Mouse (Mus musculus) spleen, adult 2 months (tissue): Measurements from ENCODE around the gene Msl1. TPM values are rescaled to one million over a fixed set of nuclear protein-coding genes. Genes with fewer than 3 reads are reported as not detected.

Experiments used
- DNase-seq, 2 experiments: peaks; one replicate each; pipeline versions ENCODE4 v3.0.0 to v3.0.0-alpha.2; 2012 to 2021; ENCODE audit warnings: low spot score in 2 of 2, low read depth in 1 of 2
- H3K27ac ChIP-seq: fragments of 200-500 bp; 2 replicates; pipeline ENCODE4 v1.5.1; 2012; ENCODE audit warnings: low read length, inconsistent platforms; ENCODE audit not compliant: insufficient read depth
- H3K27me3 ChIP-seq: fragments of 200-500 bp; 2 replicates; pipeline ENCODE4 v1.6.1; 2012; ENCODE audit warnings: mild to moderate bottlenecking, moderate library complexity, low read length, inconsistent platforms; ENCODE audit not compliant: control insufficient read depth, insufficient read depth
- H3K36me3 ChIP-seq: fragments of 200-500 bp; 2 replicates; pipeline ENCODE4 v1.6.1; 2012; ENCODE audit warnings: mild to moderate bottlenecking, low read length, inconsistent platforms; ENCODE audit not compliant: control insufficient read depth, insufficient read depth
- H3K4me1 ChIP-seq: fragments of 200-500 bp; 2 replicates; pipeline ENCODE4 v1.6.1; 2011; ENCODE audit warnings: inconsistent platforms; ENCODE audit not compliant: control insufficient read depth, insufficient read depth, insufficient read length
- H3K4me3 ChIP-seq: fragments of 200-500 bp; 2 replicates; pipeline ENCODE4 v1.5.1; 2011; ENCODE audit warnings: mild to moderate bottlenecking, inconsistent platforms; ENCODE audit not compliant: insufficient read depth, insufficient read length; ENCODE audit errors: extremely low read depth
- CTCF ChIP-seq: fragments of 200-500 bp; IDR thresholded peaks from 2 replicates; pipeline ENCODE4 v1.5.1; 2011; ENCODE audit warnings: mild to moderate bottlenecking, inconsistent platforms; ENCODE audit not compliant: insufficient read depth, insufficient read length, insufficient replicate concordance; ENCODE audit errors: extremely low read depth
- POLR2A ChIP-seq: fragments of 200-500 bp; IDR thresholded peaks from 2 replicates; pipeline ENCODE4 v1.6.1; 2011; ENCODE audit warnings: low read depth, low read length, inconsistent platforms
- WGBS: fragments of 180-500 bp; shearing (Covaris S2); methylation state at CpG from one replicate; pipeline ENCODE4 v1.1.7; 2018; 5-methylcytosine and 5-hydroxymethylcytosine counted together
- polyA plus RNA-seq: library from polyadenylated mRNA; depleted of rRNA; stranded (reverse); fragments of >200 nt; gene quantifications from 2 replicates; pipeline ENCODE4 v1.2.3, GENCODE M21; 2012

The Msl1 gene
- polyA plus RNA-seq, 1 experiment = 23.3 TPM

DNA sequence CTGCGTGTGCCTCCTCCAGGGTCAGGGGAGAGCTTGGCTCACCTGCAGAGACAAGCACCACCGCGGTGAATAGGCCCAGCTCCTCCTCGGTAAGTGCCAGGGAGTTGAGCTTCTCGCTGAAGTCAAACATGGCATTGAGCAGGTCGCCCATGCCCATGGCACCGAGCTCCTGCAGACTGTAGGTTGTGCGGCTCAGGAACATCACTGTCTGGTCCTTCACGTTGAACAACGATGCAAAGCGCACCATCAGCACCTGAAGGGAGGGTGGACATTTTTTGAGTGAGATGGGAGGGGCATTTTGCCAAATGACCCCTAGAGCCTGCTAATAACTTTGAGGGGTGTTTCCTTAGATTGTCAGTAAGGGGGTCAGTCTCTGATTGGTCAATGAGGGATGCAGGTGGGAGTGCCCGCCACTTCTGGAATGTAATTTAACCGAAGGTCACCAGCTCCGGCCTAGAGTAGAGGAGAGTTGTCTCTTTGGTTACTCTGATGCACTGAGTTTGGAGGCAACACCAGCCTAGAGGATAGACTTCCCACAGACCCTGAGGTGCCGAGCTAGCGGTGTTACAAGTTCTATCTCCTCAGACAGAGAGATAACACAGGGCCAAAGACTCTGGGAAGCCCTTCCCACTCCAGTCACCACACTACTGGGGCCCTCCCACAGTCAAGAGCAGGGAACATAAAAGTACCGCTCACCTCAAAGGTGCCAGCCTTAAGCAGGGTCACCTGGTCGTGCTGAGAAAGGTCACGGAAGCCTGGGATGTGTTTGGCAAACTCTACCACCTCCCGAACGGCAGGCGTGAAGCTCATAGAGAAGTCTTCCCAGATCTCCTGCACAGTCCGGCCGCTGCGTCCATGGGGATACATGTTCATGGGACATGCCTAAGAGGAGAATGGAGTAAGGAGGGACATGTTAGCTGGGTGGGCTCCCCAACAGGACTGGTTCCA is 26.0 kb upstream of the Msl1 start:
- Histone ChIP-seq H3K4me1 (peaks cover 29% of the 10 kb centered on the region), H3K27ac (no peak overlapping the region), H3K36me3 (no peaks in the 10 kb centered on the region), H3K4me3 (no peak overlapping the region), H3K27me3 (no peaks in the 10 kb centered on the region)
- no peak for TF ChIP-seq CTCF
- TF ChIP-seq POLR2A = no peak
- 91% methylated on average over 25 of the region's 25 CpGs for WGBS
- DNase-seq = no peak

- H3K4me3 ChIP-seq = no peak overlapping the region; the same call in 1 of the 2 replicates
- peak in 1 of 2 experiments; percentile 58 for DNase-seq
- peaks cover 38% of the 10 kb centered on the region for H3K4me1 ChIP-seq
- TF ChIP-seq POLR2A (no peak), CTCF (no peak)
- no peaks in the 10 kb centered on the region for H3K36me3 ChIP-seq
- 62% methylated on average over 26 of the region's 26 CpGs for WGBS
- no peaks in the 10 kb centered on the region for H3K27me3 ChIP-seq
- H3K27ac ChIP-seq = peak overlapping the region; percentile 51
These were observed 25.0 kb upstream of the Msl1 start for GRCm38 (mm10) chr11:98770096-98770975.

- TF ChIP-seq POLR2A (no peak), CTCF (no peak)
- 94% methylated on average over 18 of the region's 18 CpGs for WGBS
- H3K36me3 ChIP-seq = no peaks in the 10 kb centered on the region
- DNase-seq = no peak
- peaks cover 43% of the 10 kb centered on the region for H3K4me1 ChIP-seq
- no peaks in the 10 kb centered on the region for H3K27me3 ChIP-seq
- H3K4me3 ChIP-seq = no peak overlapping the region
- H3K27ac ChIP-seq = 0 out of 2 replicates have a peak overlapping the region, but pooled peaks have one; percentile 15
These were observed 24.2 kb upstream of the Msl1 start for GRCm38 (mm10) chr11:98771131-98771530.

DNA sequence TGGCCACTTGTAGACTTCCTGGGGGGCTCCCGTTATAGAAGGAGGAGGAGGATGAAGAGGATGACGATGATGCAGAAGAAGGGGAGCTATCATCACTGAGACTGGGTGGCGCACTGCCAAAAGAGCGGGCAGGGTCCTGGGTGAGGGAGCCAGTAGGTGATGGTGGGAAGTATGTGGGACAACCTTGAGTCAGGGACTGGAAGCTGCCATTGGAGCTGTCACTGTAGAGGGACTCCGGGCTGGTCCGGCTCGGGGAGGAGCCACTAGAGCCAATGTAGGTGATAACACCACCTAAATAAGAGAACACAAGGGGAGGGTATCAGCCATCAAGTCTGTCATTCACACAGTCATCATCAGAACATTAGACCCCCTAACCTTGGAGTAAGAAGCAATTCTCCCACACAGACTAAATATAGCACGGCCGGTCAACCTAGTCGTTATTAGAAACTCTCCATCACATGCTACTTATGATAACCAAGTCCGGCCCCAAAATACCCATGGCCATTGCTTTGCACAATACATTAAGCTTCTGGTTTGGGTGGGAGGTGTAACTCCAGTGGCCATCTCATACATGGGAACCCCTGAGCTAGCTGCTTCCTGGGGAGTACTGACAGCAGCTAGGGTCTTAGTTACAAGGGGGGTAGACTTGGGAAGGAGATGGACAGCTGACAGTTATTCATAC is 23.3 kb upstream of the Msl1 start:
- H3K27me3 ChIP-seq = no peaks in the 10 kb centered on the region
- WGBS = 88% methylated on average over 11 of the region's 11 CpGs
- no peak overlapping the region for H3K27ac ChIP-seq
- TF ChIP-seq POLR2A (no peak), CTCF (no peak)
- DNase-seq = no peak
- H3K4me3 ChIP-seq = no peak overlapping the region
- peaks cover 46% of the 10 kb centered on the region for H3K4me1 ChIP-seq
- no peaks in the 10 kb centered on the region for H3K36me3 ChIP-seq

- no peaks in the 10 kb centered on the region for H3K27me3 ChIP-seq
- H3K27ac ChIP-seq = no peak overlapping the region
- whole genome bisulfite sequencing = 39% methylated on average over 8 of the region's 8 CpGs
- DNase-seq = no peak
- H3K4me1 ChIP-seq = peaks cover 41% of the 10 kb centered on the region
- H3K4me3 ChIP-seq = no peak overlapping the region
- no peak for TF ChIP-seq POLR2A
- no peak for TF ChIP-seq CTCF
- H3K36me3 ChIP-seq = no peaks in the 10 kb centered on the region
These were observed 22.6 kb upstream of the Msl1 start for GRCm38 (mm10) chr11:98772667-98773171.

DNA sequence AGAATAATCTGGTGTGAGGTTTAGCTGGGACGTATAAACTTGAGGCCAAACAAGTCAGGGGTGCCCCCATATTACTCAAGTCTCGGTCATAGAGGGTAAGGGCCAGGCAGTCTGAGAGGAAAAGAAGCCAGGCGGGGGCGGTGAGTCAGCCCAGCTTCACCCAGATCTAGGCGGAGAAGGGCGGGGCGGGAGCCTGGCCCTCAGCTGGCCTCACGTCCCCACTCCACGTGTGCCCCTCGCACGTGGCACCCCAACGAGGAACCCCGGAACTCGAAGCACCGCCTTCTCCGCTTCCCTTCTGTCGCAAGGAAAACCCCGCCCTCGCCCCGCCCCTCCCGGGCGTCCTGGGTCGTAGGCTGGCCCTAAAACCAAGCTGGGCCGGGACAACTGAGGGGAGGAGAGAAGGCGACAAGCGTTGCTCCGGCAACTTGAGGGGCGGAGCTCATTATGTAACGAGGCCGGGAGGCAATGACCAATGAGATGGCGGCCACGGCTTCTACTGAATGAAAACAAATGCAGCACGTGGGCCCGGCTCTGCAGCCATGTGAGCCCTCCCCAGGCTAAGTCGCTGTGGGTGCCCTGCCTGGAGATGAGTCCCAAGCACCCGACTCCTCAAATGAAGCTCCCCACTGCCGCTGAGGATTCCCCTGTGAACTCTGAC is 21.6 kb upstream of the Msl1 start:
- TF ChIP-seq POLR2A (no peak), CTCF (no peak)
- DNase-seq = peak; percentile 90 to 97
- H3K4me1 ChIP-seq = peaks cover 35% of the 10 kb centered on the region
- H3K27me3 ChIP-seq = no peaks in the 10 kb centered on the region
- under 1% methylated on average over 37 of the region's 37 CpGs for WGBS
- H3K36me3 ChIP-seq = no peaks in the 10 kb centered on the region
- peak overlapping the region; percentile 46 for H3K4me3 ChIP-seq
- H3K27ac ChIP-seq = peak overlapping the region; percentile 60
